Mouse (Mus musculus) thymus, adult 2 months (tissue): Measurements from ENCODE around the gene Spsb1.

Experiments used
- CTCF ChIP-seq: fragments of 200-500 bp; IDR thresholded peaks from 2 replicates; pipeline ENCODE4 v1.5.1; 2012; ENCODE audit warnings: mild to moderate bottlenecking, control low read depth, low read length, moderate library complexity, borderline replicate concordance; ENCODE audit not compliant: control insufficient read depth, poor library complexity, insufficient read depth; ENCODE audit errors: extremely low read depth
- POLR2A ChIP-seq: fragments of 200-500 bp; IDR thresholded peaks from 2 replicates; pipeline ENCODE4 v1.6.1; 2012; ENCODE audit warnings: mild to moderate bottlenecking, low read length, control low read depth, moderate library complexity; ENCODE audit not compliant: control insufficient read depth, poor library complexity, insufficient read depth; ENCODE audit errors: extremely low read depth

- TF ChIP-seq CTCF (no peak), POLR2A (no peak)
These were observed 9.4 kb upstream of the Spsb1 start for GRCm38 (mm10) chr4:149964285-149964684.
